8 mouse cellular contexts compared by ENCODE assay signal in genomic region chr4:45527562-45528354, GRCm38 (mm10). TPM values are rescaled to one million over a fixed set of nuclear protein-coding genes. Genes with fewer than 3 reads are reported as not detected.
DNase-seq lines count a peak whose midpoint lies in the region; ATAC-seq and TF ChIP-seq lines count a peak whose summit lies in the region.

No protein-coding gene starts in this region.

- no peak for ATAC-seq in erythroblast, adult 5-6 weeks (replicated peaks; ENCODE audit: low FRiP score, poor library complexity, severe bottlenecking)
- ATAC-seq in hindbrain, embryonic 12.5 days (ENCODE audit: low FRiP score) = no peak
- ATAC-seq in stomach, embryonic 15.5 days (ENCODE audit: insufficient read depth, low FRiP score, low read depth) = no peak

- peak overlapping the region; percentile 85 for H3K9ac ChIP-seq in hindbrain, embryonic 12.5 days
- H3K9ac ChIP-seq in liver, adult 2 months (ENCODE audit: low read depth, low read length) = peak overlapping the region; percentile 96
- H3K9ac ChIP-seq in stomach, embryonic 15.5 days = peak overlapping the region; percentile 86; the same call in 1 of the 2 replicates

- H3K36me3 ChIP-seq in erythroblast, embryonic 14.5 days (ENCODE audit: control insufficient read depth) = peaks cover 56% of the 10 kb centered on the region
- H3K36me3 ChIP-seq in hindbrain, embryonic 12.5 days = no peaks in the 10 kb centered on the region
- H3K36me3 ChIP-seq in liver, adult 2 months (ENCODE audit: control insufficient read depth, insufficient read depth, low read length) = no peaks in the 10 kb centered on the region; the same call in 1 of the 2 replicates
- H3K36me3 ChIP-seq in stomach, embryonic 15.5 days = peaks cover 4% of the 10 kb centered on the region; the same call in 1 of the 2 replicates

- H3K27ac ChIP-seq in brown adipose tissue, adult 24 weeks (replicated peaks; ENCODE audit: low read depth, low read length) = no peak overlapping the region; the same call in 1 of the 2 replicates
- no peak overlapping the region for H3K27ac ChIP-seq in hindbrain, embryonic 12.5 days
- H3K27ac ChIP-seq in liver, adult 2 months (replicated peaks; ENCODE audit: insufficient read depth, low read depth, low read length) = peak overlapping the region; percentile 61
- no peak overlapping the region for H3K27ac ChIP-seq in stomach, embryonic 15.5 days

- peaks cover 42% of the 10 kb centered on the region for H3K79me2 ChIP-seq in liver, adult 2 months (ENCODE audit: control insufficient read depth, insufficient read depth, low read length)

- WGBS in hindbrain, embryonic 12.5 days = 92% methylated on average over 2 of the region's 2 CpGs
- 40% methylated on average over 2 of the region's 2 CpGs for WGBS in liver, adult 2 months
- WGBS in stomach, embryonic 15.5 days = 88% methylated on average over 2 of the region's 2 CpGs

- TF ChIP-seq CTCF in liver, adult 2 months (IDR thresholded peaks at IDR 0.05; ENCODE audit: low read depth, low read length) = peak; percentile 48

- TF ChIP-seq POLR2A in liver, adult 2 months (IDR thresholded peaks at IDR 0.05; ENCODE audit: extremely low read depth, insufficient read depth, low read length) = no peak

- peak overlapping the region; percentile 92 for H3K4me2 ChIP-seq in hindbrain, embryonic 12.5 days (replicated peaks)
- peak overlapping the region; percentile 99 for H3K4me2 ChIP-seq in stomach, embryonic 15.5 days

- H3K9me3 ChIP-seq in erythroblast, embryonic 14.5 days (ENCODE audit: control insufficient read depth, low read length) = peaks cover 2% of the 10 kb centered on the region; the same call in 1 of the 2 replicates
- H3K9me3 ChIP-seq in hindbrain, embryonic 12.5 days (replicated peaks) = no peaks in the 10 kb centered on the region
- no peaks in the 10 kb centered on the region for H3K9me3 ChIP-seq in stomach, embryonic 15.5 days

- DNase-seq in liver, adult 2 months (ENCODE audit: extremely low read depth, low read depth, low spot score) = peak; percentile 30
- DNase-seq in cerebellum, postnatal 4 days (ENCODE audit: low spot score in 2 of 2) = no peak
- DNase-seq in urinary bladder, adult 18-20 months (ENCODE audit: low spot score in 2 of 2) = no peak

- peaks cover 92% of the 10 kb centered on the region for H3K4me1 ChIP-seq in erythroblast, embryonic 14.5 days (ENCODE audit: control insufficient read depth)
- H3K4me1 ChIP-seq in brown adipose tissue, adult 24 weeks (ENCODE audit: control insufficient read depth, insufficient read depth, insufficient read length, low read length) = peaks cover 26% of the 10 kb centered on the region
- H3K4me1 ChIP-seq in hindbrain, embryonic 12.5 days = peaks cover 38% of the 10 kb centered on the region
- peaks cover 33% of the 10 kb centered on the region for H3K4me1 ChIP-seq in liver, adult 2 months (ENCODE audit: control insufficient read depth, insufficient read depth, low read length)
- H3K4me1 ChIP-seq in stomach, embryonic 15.5 days = peaks cover 36% of the 10 kb centered on the region

- H3K27me3 ChIP-seq in erythroblast, embryonic 14.5 days (ENCODE audit: control insufficient read depth) = peaks cover 24% of the 10 kb centered on the region
- H3K27me3 ChIP-seq in hindbrain, embryonic 12.5 days = peaks cover 7% of the 10 kb centered on the region
- no peaks in the 10 kb centered on the region for H3K27me3 ChIP-seq in liver, adult 2 months (ENCODE audit: control insufficient read depth, insufficient read depth, low read length)
- no peaks in the 10 kb centered on the region for H3K27me3 ChIP-seq in stomach, embryonic 15.5 days (replicated peaks)

- H3K4me3 ChIP-seq in erythroblast, embryonic 14.5 days (replicated peaks) = peak overlapping the region; percentile 96
- H3K4me3 ChIP-seq in brown adipose tissue, adult 24 weeks (ENCODE audit: insufficient read depth, low read depth, low read length) = peak overlapping the region; percentile 86
- peak overlapping the region; percentile 73 for H3K4me3 ChIP-seq in hindbrain, embryonic 12.5 days
- peak overlapping the region; percentile 91 for H3K4me3 ChIP-seq in liver, adult 2 months (ENCODE audit: insufficient read depth, low read depth, low read length)
- peak overlapping the region; percentile 75 for H3K4me3 ChIP-seq in stomach, embryonic 15.5 days (replicated peaks)

RNA-seq across cellular contexts. Expression of gene Shb, which starts 4.5 kb away (rescaled TPM):
- 12.8 and 15.2 TPM in 2 replicates for polyA plus RNA-seq in erythroblast, embryonic 14.5 days (2012)
- not detected in 2 replicates for total RNA-seq in erythroblast, adult 5-6 weeks (2015; ENCODE audit: low replicate concordance)
- 0.68 and 0.84 TPM in 2 replicates for total RNA-seq in erythroblast, adult 5-6 weeks (2017; ENCODE audit: low replicate concordance)
- polyA plus RNA-seq in brown adipose tissue, adult 24 weeks (2012; ENCODE audit: insufficient read depth, insufficient read length, missing spikeins) = 17.1 and 23.1 TPM in 2 replicates
- 10.0 and 10.1 TPM in 2 replicates for polyA plus RNA-seq in hindbrain, embryonic 12.5 days (2016; fragmentation: Nextera tagmentation; extraction: Ambion mirVana)
- total RNA-seq in liver, adult 2 months (2014; rRNA removed) = 16.1 and 17.1 TPM in 2 replicates
- polyA plus RNA-seq in liver, adult 2 months (2012; rRNA removed) = 42.1 and 65.7 TPM in 2 replicates
- 5.4 and 5.8 TPM in 2 replicates for polyA plus RNA-seq in stomach, embryonic 15.5 days (2015; fragmentation: Nextera tagmentation; extraction: Ambion mirVana)
